Mouse (Mus musculus): ENCODE data around the gene Mtmr12. TPM values are rescaled to one million over a fixed set of nuclear protein-coding genes. Genes with fewer than 3 reads are reported as not detected.

Mtmr12 gene
- polyA plus RNA-seq, 1 experiment from 2014 or later: 17.6 TPM

DNA sequence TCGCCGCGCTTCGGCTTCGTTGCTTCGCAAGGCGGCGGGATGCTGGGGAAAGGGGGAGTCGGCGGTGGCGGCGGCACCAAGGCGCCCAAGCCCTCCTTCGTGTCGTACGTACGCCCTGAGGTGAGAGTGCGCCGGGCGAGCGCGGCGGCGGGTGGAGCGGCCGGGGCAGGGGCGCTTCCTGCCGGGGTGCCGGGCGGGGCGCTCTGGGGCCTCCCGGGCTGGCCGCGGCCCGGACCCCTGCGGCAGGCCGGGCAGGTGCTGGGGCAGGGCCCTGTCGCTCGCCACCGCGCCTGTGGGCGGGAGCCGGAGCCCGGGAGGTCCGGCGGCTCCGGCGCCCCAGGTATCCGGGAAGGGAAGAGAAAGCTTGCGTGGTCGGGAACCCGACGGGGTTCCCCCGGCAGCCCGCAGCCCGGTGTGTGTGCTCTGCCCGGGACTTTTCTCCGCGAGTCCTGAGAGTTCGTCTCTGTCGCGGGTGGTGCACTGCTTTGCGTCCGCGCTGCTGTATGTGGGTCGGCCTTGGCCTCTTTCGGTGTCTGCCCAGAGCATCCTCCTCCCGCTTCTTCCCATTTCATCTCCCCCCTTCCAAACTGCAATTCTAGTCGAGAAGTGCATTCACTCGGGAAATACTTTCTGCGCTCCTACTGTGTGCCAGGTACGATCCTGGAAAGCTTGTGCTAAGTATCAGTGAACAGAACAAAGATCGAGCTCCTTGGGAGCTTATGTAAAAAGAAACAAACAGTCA lies 503 bp downstream of the Mtmr12 start:
- Histone ChIP-seq H3K36me3 (replicated peaks; ENCODE audit: control insufficient read depth, insufficient read depth, low read depth, low read length) (no peaks in the 10 kb centered on the region), H3K9ac (replicated peaks; ENCODE audit: low read length) (peak overlapping the region; percentile 79), H3K9me3 (replicated peaks; ENCODE audit: control insufficient read depth, low read length) (no peaks in the 10 kb centered on the region), H3K27ac (replicated peaks; ENCODE audit: low read depth, low read length) (peak overlapping the region; percentile 78), H3K27me3 (ENCODE audit: control insufficient read depth, insufficient read depth, low read length) (no peaks in the 10 kb centered on the region), H3K4me1 (ENCODE audit: control insufficient read depth, insufficient read depth, low read length) (no peaks in the 10 kb centered on the region), H3K4me2 (ENCODE audit: low read depth, low read length) (peak overlapping the region; percentile 61), H3K4me3 (ENCODE audit: low read depth, low read length) (peak overlapping the region; percentile 85)
- under 1% methylated on average over 72 of the region's 73 CpGs for WGBS
- ATAC-seq (replicated peaks; ENCODE audit: insufficient number of reproducible peaks, low FRiP score, low TSS enrichment, low read depth): peak; percentile 89
- DNase-seq (ENCODE audit: low spot score): peak; percentile 38

DNA sequence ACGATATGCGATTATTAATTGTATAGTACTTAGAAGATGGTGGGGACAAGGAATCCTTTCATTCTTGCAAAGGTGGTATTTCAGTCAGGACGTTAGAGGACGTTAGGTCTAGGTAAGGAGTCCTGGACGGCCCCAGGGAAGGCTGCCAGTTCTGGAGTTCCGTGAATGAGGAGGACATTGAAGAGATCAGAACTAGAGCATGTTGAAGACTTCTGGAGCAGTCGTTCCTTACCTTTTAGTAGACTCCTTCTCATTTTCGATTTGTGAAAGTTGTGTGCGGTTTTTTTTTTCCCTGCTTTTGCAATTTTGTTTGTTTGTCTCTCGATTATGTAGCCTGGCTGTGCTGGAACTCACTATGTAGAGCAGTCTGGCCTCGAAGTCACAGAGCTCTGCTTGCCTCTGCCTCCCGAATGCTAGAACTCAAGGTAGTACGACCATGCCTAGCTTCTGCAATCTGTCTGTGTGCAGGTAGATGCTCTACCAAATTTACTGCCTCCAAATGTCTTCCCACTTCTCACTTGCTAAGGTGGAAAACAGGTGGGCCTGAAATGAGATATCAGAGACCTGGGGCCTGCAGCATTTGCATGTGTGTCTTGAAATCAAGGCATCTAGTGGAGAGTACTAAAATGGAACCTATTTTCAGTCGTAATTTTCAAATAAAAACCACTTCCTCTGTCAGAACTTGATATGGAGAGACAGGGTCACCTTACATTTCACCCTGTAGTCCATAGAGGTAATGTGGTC lies 1.2 kb downstream of the Mtmr12 start:
- ATAC-seq (replicated peaks; ENCODE audit: insufficient number of reproducible peaks, low FRiP score, low TSS enrichment, low read depth): no peak
- Histone ChIP-seq H3K9me3 (replicated peaks; ENCODE audit: control insufficient read depth, low read length) (no peaks in the 10 kb centered on the region), H3K9ac (replicated peaks; ENCODE audit: low read length) (no peak overlapping the region), H3K4me3 (ENCODE audit: low read depth, low read length) (peak overlapping the region; percentile 85), H3K27ac (replicated peaks; ENCODE audit: low read depth, low read length) (no peak overlapping the region), H3K4me1 (ENCODE audit: control insufficient read depth, insufficient read depth, low read length) (no peaks in the 10 kb centered on the region), H3K4me2 (ENCODE audit: low read depth, low read length) (peak overlapping the region; percentile 61), H3K27me3 (ENCODE audit: control insufficient read depth, insufficient read depth, low read length) (no peaks in the 10 kb centered on the region), H3K36me3 (replicated peaks; ENCODE audit: control insufficient read depth, insufficient read depth, low read depth, low read length) (no peaks in the 10 kb centered on the region)
- WGBS: 37% methylated on average over 14 of the region's 14 CpGs
- DNase-seq (ENCODE audit: low spot score): no peak

DNA sequence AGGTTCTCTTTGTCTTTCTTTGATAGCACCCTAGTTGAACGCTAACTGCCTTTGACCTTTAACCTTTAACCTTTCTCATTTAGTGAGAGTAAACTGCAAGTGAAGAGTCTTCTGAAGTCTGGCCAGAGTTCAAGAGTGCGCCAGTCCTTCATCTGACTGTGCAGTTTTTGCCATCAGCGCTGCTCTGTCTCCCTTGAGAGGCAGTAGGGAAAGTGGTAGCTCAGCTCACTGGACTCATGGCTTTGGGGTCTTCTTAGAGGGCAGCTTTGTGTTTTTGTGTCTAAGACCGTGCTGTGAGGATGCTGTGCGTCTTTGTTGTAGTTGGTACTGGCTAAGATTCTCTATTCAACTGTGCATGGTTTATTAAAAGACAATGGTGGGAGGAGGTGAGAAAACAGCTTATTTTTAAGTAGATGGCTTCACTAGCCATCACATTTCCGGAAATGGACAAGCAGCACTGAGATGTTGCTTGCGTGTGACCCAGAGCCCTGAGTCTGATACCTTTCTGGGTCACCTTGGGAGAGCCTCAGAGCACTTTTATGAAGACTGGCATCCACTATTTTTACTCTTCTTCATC lies 1.9 kb downstream of the Mtmr12 start:
- 69% methylated on average over 7 of the region's 7 CpGs for WGBS
- Histone ChIP-seq H3K9me3 (replicated peaks; ENCODE audit: control insufficient read depth, low read length) (no peaks in the 10 kb centered on the region), H3K4me2 (ENCODE audit: low read depth, low read length) (no peak overlapping the region), H3K27ac (replicated peaks; ENCODE audit: low read depth, low read length) (no peak overlapping the region), H3K9ac (replicated peaks; ENCODE audit: low read length) (no peak overlapping the region), H3K4me1 (ENCODE audit: control insufficient read depth, insufficient read depth, low read length) (no peaks in the 10 kb centered on the region), H3K4me3 (ENCODE audit: low read depth, low read length) (no peak overlapping the region), H3K27me3 (ENCODE audit: control insufficient read depth, insufficient read depth, low read length) (no peaks in the 10 kb centered on the region), H3K36me3 (replicated peaks; ENCODE audit: control insufficient read depth, insufficient read depth, low read depth, low read length) (no peaks in the 10 kb centered on the region)
- DNase-seq (ENCODE audit: low spot score): no peak
- no peak for ATAC-seq (replicated peaks; ENCODE audit: insufficient number of reproducible peaks, low FRiP score, low TSS enrichment, low read depth)

DNA sequence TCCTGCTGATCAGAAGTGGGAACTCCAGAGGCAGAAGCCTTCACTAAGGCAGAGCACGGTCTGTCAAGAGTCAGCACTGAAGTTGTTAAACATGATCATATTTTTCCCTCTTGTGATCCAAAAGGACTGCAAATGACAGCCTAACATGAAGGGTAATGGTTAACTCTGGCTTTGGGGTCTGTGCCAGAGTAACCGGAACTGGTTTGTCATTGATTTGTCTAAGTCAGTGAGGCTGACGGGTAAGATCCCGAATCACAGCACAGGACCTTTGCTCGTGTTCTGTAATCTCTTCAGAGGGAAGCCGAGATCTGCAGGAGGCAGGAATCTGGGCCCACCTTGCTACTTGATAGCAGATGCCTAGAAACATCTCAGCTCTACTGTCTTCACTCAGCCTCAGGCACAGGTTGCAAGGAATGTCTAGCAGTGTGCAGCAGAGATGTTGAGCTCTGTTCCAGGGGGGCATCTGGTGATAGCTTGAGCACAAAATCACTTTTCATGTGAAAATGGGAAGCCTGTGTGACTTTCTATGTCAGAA lies 2.8 kb downstream of the Mtmr12 start:
- WGBS: 82% methylated on average over 6 of the region's 6 CpGs
- Histone ChIP-seq H3K9me3 (replicated peaks; ENCODE audit: control insufficient read depth, low read length) (no peaks in the 10 kb centered on the region), H3K27ac (replicated peaks; ENCODE audit: low read depth, low read length) (no peak overlapping the region), H3K4me2 (ENCODE audit: low read depth, low read length) (no peak overlapping the region), H3K4me1 (ENCODE audit: control insufficient read depth, insufficient read depth, low read length) (no peaks in the 10 kb centered on the region), H3K4me3 (ENCODE audit: low read depth, low read length) (no peak overlapping the region), H3K27me3 (ENCODE audit: control insufficient read depth, insufficient read depth, low read length) (no peaks in the 10 kb centered on the region), H3K9ac (replicated peaks; ENCODE audit: low read length) (no peak overlapping the region), H3K36me3 (replicated peaks; ENCODE audit: control insufficient read depth, insufficient read depth, low read depth, low read length) (no peaks in the 10 kb centered on the region)
- ATAC-seq (replicated peaks; ENCODE audit: insufficient number of reproducible peaks, low FRiP score, low TSS enrichment, low read depth) (no peak), DNase-seq (ENCODE audit: low spot score) (no peak)

DNA sequence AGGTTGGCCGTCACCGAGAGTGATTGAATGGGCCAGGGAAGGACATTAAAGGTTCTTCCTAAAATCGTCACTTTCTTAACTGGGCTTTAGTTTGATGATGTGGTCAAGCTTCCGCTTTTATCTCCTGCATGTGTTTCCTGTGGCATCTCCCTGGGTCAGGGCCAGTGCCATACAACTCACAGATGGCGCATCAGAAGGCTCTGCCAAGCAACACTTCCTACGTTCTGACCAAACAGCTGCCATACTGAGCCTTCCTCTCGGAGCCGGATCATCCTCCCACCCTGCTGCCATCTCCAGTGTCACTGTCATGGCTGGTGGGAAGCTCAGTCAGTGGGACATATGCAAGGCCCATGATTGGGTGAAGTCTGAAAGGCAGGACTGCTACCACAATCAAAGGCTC lies 6.7 kb downstream of the Mtmr12 start:
- no peaks in the 10 kb centered on the region for H3K27me3 ChIP-seq (ENCODE audit: control insufficient read depth, insufficient read depth, low read length)
- no peak overlapping the region for H3K9ac ChIP-seq (replicated peaks; ENCODE audit: low read length)

DNA sequence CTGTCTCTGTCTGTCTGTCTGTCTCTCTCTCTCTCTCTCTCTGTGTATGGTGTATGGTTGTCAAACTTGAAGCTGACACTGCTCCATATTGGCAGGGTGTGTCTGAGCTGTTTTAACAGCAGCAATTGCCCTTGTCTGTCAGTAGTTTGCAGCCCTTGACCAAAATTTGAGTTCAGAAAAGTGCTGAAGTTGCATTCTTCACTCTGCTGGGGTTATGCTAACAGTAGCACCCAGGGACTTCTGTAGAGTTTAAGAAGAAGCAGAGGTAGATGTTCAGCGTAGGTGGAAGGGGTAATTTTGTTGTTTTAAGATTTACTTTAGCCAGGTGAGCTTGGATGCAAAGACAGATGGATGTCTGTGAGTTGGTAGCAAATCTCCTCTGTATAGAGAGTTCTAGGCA lies 7.4 kb downstream of the Mtmr12 start:
- no peak overlapping the region for H3K9ac ChIP-seq (replicated peaks; ENCODE audit: low read length)
- H3K27ac ChIP-seq (replicated peaks; ENCODE audit: low read depth, low read length): no peak overlapping the region
- H3K4me2 ChIP-seq (ENCODE audit: low read depth, low read length): no peak overlapping the region
- H3K36me3 ChIP-seq (replicated peaks; ENCODE audit: control insufficient read depth, insufficient read depth, low read depth, low read length): no peaks in the 10 kb centered on the region
- no peak overlapping the region for H3K4me3 ChIP-seq (ENCODE audit: low read depth, low read length)
- H3K27me3 ChIP-seq (ENCODE audit: control insufficient read depth, insufficient read depth, low read length): no peaks in the 10 kb centered on the region
- DNase-seq (ENCODE audit: low spot score) (no peak), ATAC-seq (replicated peaks; ENCODE audit: insufficient number of reproducible peaks, low FRiP score, low TSS enrichment, low read depth) (no peak)
- no peaks in the 10 kb centered on the region for H3K4me1 ChIP-seq (ENCODE audit: control insufficient read depth, insufficient read depth, low read length)
- 73% methylated on average over 1 of the region's 1 CpGs for WGBS
- no peaks in the 10 kb centered on the region for H3K9me3 ChIP-seq (replicated peaks; ENCODE audit: control insufficient read depth, low read length)

More for the DNA sequence above, 6.7 kb downstream of the Mtmr12 start:
- H3K4me1 ChIP-seq (ENCODE audit: control insufficient read depth, insufficient read depth, low read length): no peaks in the 10 kb centered on the region
- 80% methylated on average over 8 of the region's 8 CpGs for WGBS
- no peaks in the 10 kb centered on the region for H3K36me3 ChIP-seq (replicated peaks; ENCODE audit: control insufficient read depth, insufficient read depth, low read depth, low read length)
- ATAC-seq (replicated peaks; ENCODE audit: insufficient number of reproducible peaks, low FRiP score, low TSS enrichment, low read depth) (no peak), DNase-seq (ENCODE audit: low spot score) (no peak)
- H3K27ac ChIP-seq (replicated peaks; ENCODE audit: low read depth, low read length): no peak overlapping the region
- no peaks in the 10 kb centered on the region for H3K9me3 ChIP-seq (replicated peaks; ENCODE audit: control insufficient read depth, low read length)
- no peak overlapping the region for H3K4me3 ChIP-seq (ENCODE audit: low read depth, low read length)
- H3K4me2 ChIP-seq (ENCODE audit: low read depth, low read length): no peak overlapping the region

DNA sequence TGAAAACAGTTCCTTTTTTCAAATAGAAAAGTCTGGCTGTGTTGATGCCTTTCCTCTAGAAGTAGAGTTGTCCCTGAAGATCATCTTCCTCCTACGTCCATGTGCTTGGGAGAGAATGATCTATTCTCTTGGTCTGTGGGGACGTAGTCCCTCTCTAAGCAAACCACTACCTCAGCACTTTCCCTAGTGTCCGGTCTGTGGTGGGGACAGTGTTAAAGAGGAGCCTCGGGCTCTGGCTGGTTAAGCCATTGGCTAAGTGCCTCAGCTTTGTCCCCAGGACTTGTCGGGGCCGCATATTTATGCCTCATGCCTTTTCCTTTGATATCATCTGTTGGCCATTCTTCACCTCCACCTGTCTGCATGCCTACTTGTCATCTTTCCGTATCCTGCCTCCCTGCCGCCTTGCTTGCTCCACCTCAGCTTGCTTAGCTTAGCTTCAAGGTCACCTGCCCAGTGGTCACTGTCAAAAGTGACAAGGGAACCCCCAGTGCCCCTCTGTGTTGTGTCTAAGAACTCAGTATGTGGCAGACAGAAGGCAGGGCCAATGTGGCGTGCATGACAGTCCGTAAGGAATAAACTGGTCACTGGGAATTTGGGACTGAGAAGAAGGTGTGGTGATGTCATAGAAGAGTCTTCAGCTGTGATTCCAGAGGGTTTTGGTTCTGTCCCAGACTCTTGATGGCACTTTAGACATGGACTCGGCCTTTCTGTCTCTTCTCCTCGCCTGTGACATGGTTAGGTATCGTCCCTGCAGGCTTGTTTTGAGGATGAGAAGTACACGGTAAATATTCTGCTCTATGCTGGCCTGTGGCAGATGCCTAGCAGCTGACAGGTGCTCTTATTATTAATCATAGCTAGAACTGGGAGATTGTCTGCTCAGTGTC lies 9.9 kb downstream of the Mtmr12 start:
- H3K9me3 ChIP-seq (replicated peaks; ENCODE audit: control insufficient read depth, low read length): no peaks in the 10 kb centered on the region
- H3K27me3 ChIP-seq (ENCODE audit: control insufficient read depth, insufficient read depth, low read length): no peaks in the 10 kb centered on the region
- no peak overlapping the region for H3K4me2 ChIP-seq (ENCODE audit: low read depth, low read length)
- no peak for ATAC-seq (replicated peaks; ENCODE audit: insufficient number of reproducible peaks, low FRiP score, low TSS enrichment, low read depth)
- H3K27ac ChIP-seq (replicated peaks; ENCODE audit: low read depth, low read length): no peak overlapping the region
- H3K4me1 ChIP-seq (ENCODE audit: control insufficient read depth, insufficient read depth, low read length): no peaks in the 10 kb centered on the region
- H3K36me3 ChIP-seq (replicated peaks; ENCODE audit: control insufficient read depth, insufficient read depth, low read depth, low read length): no peaks in the 10 kb centered on the region
- no peak for DNase-seq (ENCODE audit: low spot score)
- no peak overlapping the region for H3K4me3 ChIP-seq (ENCODE audit: low read depth, low read length)
- H3K9ac ChIP-seq (replicated peaks; ENCODE audit: low read length): no peak overlapping the region
- WGBS: 86% methylated on average over 14 of the region's 14 CpGs

All from embryonic facial prominence, embryonic 11.5 days (tissue).